Mouse (Mus musculus) right cerebral cortex, postnatal 14 days (tissue): ENCODE data around the gene Ak7.

Experiments used
- DNase-seq: peaks from one replicate; pipeline ENCODE4 v3.0.0; 2022

Gene Ak7

DNA sequence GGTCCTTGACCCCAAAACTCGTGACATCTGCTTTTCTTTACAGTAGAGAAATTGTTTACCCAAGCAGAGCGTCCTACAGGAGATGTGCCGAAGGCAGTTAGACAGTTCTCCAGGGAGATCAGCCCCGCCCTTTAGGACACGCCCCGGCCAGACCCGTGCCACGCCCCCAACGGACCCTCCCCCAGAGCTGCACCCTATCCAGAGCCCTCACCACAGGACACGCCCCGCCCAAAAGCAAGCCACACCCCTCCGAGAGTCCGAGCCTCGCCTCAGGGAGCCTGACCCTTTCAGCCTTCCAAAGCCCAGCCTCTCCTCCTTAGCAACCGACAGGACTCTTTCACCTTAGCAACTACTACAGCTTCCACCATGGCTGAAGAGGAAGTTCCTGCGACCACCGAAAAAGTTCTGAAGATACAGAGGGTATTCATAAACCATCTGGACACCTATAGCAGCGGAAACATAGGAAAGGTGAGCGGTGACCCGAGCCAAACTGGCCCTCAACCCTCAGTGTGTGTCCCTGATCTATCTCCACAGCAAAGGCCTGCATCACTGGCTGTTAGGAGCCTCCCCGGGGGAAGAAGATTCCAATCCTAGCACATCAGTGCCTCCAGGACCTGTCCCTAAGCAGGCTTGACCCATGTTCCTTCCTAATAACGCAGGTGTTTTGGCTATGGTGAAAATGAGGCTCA, at the start of gene Ak7:
Ak7 (plus strand) TSS at position 178 of the 689 bp plus-strand sequence.
- peak; percentile 27 for DNase-seq

GRCm38 (mm10) chr12:105676274-105676673, 29.5 kb upstream of the Ak7 start:
- no peak for DNase-seq

DNA sequence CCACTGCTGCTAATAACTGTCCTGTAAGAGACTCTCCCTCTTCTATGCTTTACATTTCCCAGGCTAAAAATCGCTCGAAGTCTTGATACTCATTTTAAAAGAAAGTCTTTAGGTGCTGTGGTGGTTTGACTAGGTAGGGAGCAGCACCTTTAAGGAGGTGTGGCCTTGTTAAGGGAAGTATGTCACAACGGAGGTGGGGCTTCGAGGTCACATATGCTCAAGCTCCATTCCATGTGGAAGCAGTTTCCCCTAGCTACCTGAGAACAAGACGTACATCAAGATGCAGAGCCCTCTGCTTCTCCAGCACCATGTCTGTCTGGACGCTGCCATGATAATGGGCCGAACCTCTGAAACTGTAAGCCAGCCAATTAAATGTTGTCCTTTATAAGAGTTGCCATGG, 27.6 kb upstream of the Ak7 start:
- no peak for DNase-seq

- DNase-seq, result no peak
Observed at GRCm38 (mm10) chr12:105678762-105679161, 27.0 kb upstream of the Ak7 start.

GRCm38 (mm10) chr12:105683933-105684901, 21.6 kb upstream of the Ak7 start, which contains the start of gene Gskip:
Gene Gskip (plus strand): TSS chr12:105684829.
- peak; percentile 19 for DNase-seq

DNA sequence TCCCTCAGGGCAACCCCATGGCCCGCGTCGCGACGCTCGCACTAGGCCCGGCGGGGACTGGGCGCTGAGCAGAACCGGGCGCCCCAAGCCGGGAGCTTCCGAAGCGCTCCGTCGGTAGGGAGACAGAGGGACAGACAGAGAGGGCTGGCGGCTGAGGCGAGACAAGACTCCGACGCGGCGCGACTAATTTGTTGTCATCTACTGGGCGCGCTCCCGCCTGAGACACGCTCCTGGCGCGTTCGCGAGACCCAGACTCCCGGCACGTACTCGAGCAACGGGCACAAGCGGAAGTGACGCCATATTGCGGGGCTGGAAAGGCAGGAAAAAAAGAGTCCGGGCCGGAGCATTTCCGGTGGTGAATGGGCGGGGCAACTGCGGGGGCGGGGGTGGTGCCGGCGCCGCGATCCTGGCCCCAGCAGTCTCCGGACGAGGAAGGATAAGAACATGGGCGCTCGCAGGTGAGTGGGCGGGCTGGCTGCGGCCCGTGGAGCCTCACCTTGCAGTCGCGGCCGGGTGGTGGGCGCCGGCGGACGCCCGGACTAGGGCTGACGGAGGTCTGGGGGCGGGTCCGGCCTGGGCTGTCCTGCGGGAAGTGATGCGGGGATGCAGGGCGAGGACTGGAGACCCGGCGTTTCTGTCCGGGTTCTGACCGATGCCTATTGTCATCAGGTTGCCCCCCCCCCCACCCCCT, 20.6 kb upstream of the Ak7 start, which contains the start of gene Atg2b:
Atg2b (minus strand) TSS at position 211 of the 691 bp plus-strand sequence.
- peak; percentile 97 for DNase-seq

DNA sequence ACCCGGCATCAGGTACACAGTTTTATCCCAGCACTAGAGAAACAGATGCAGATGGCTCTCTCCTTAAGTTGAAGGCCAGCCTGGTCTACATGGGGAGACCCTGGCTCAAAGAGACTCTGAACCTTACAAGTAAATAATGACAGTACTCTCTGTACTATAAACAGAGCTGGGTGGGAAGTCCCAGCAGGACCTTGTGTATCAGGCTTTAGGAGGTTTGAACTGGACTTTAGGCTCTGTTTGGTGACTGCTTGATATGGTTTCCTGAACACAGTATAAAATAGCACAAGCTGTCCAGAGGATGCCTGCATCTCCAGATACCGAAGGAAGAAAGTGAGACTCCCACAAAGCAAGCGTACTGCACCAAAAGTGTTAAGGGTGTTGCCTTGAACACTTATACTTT, 19.0 kb upstream of the Ak7 start:
- no peak for DNase-seq

DNA sequence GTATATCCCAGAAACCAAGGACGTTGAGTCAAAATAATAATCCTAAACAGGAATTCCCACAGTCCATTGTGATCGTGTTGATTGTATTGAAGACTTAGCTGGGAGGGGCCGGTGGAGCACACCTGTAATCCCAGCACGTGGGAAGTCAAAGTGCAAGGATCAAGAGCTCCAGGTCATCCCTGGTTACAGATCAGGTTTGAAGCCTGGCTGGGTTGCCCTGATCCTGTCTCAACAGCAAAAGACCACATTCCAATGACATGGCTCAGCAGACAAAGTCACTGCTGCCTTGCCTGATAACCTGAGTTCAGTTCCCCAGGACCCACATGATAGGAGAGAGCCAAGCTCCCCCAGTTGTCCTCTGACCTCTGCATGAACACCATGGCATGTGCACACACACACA, 18.4 kb upstream of the Ak7 start:
- DNase-seq, result no peak

DNA sequence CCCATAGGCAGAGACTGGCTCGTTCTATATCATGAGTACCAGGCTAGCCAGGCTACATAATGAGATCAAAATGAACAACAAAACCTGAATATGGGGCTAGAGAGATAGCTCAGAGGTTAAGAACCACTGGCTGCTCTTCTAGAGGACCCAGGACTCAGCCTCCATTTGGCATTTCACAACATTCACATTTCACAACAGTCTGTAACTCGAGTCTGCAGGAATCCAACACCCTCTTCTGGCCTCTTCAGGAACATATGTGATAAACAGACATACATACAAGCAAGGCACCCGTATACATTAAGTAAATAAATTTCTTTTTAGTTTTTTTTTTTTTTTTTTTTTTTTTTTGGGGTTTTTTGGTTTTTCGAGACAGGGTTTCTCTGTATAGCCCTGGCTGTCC, 17.2 kb upstream of the Ak7 start:
- no peak for DNase-seq

DNA sequence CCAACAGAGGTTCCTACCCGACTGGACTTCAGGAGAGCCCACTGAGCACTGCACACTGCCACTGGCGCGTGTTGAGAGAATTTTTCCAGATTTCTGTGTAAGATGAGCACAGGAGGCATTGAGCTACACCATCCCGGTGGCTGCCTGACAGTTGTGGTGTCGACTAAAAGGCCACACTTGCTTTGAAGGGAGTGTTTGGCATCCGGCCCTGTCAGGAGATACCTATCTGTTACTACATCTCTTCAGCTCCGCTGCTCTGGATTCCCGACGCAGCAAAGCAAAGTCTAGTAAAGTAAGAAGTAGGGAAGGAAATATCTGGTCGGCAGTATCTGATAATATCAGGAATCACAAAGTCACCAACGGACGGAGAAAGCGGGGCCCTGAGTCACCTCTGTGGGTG, 16.3 kb upstream of the Ak7 start:
- no peak for DNase-seq

- no peak for DNase-seq
Observed at GRCm38 (mm10) chr12:105694021-105694420, 11.8 kb upstream of the Ak7 start.

- no peak for DNase-seq
Observed at GRCm38 (mm10) chr12:105695848-105696247, 9.9 kb upstream of the Ak7 start.

DNA sequence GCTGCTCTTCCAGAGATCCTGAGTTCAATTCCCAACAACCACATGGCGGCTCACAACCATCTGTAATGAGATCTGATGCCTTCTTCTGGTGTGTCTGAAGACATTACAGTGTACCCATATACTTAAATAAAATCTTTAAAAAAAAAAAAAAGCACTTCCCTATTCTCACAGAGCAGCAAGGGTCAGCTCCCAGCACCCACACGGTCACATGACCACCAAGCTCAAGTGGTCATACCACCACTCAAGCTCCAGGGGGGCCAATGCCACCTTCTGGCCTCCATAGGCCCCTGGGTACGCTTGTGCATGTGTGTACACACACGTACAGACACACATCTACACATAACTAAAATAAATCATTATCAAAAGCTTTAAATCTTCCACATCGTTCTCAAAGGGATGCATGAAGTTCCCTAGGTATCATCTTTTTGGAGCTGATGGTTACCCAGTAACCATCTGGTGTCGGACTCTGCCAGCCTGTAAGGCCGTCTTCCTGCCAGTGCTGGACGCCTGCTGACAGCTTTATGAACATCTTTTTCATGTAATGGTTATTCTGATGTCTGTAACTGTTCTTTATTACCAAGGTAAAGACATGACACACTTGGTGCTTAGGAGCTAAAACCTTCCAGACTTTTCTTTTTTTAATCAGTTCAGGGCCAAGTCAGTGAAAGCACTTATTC, 8.5 kb upstream of the Ak7 start:
- no peak for DNase-seq

DNA sequence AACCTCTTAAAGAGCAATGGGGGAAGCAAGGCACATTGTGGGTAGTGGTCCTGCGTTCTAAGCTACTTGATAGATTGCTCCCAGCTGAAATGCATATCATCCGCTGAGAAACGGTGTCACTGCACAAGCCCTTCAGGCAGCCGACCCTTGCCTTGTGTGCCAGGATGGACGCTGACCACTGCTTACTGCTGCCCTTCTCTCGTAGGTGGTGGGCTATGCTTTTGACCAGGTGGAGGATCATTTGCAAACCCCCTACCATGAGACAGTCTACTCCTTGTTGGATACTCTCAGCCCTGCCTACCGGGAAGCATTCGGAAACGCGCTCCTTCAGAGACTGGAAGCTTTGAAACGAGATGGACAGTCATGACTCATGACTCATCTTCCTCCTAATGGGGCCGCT, 5.3 kb upstream of the Ak7 start:
- DNase-seq, result no peak

GRCm38 (mm10) chr12:105718616-105719015, 12.8 kb downstream of the Ak7 start:
- peak; percentile 60 for DNase-seq

DNA sequence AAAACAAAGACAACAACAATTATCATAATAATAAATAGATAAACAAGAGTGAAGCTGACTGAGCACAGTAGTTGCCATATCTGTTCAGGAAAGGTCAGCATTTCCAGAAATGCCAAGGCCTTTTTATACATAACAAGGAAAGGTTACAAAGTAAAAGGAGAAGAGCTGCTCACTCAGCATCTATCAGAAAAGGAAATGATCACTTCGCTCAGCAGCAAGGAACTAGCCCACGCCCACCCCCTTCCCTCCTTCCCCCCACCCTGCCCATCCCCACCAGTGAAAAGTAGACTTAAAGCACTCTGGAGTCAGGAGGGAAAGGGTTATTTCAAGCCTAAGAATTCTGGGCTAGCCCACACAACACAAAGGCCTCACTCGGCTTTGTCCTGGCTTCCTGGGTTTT, 14.4 kb downstream of the Ak7 start:
- DNase-seq, result no peak

DNA sequence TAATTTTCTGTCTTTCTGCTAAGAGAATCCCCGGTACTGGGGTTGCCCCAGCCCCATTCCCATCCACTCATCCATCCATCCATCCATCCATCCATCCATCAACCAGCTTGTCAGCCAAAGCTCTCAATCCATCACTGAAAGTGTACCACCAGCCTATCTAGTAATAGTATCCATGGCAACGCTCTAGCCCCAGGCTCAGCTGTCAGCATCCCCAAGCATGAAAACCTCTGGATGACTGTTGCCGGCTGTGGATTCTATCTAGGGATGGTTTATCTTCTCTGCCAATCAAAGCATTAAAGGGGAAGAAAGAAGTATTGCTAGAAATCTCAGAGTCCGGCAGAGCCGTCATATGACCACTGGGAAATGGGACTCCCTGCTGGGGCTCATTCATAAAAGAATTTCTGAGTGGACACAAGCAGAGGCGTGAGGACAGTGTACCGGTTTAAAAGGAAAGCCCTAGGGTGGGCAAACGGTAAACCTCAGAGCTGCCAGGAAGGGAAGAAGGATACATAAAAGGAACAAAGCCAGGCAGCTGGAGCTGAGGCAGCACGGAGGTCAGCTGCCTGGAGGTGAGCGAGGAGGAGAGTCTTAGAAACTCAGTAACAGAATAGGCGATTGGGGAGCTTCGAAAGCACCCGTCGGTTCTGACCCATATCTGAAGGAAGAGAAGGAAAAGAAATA, 15.8 kb downstream of the Ak7 start:
- DNase-seq, result no peak

- no peak for DNase-seq
Observed at GRCm38 (mm10) chr12:105722657-105723056, 16.9 kb downstream of the Ak7 start.

DNA sequence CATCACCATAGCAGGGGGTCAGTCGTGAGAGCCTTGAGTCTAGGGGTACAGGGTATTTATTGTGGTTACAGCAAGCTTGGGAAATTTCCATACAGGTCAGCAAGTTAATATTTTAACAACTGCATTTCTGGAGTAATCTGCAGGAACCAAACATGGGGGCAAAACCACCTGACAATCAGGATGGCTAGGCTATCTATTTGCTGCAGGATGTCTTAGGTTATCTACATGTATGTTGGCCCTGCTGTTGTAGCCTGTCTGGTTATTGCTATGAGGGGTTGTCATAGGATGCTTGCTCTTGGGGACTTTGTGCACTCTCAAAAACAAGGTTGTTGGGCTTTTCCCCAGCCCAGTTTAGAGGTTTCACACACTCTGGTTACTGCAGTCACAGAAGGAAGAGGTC, 18.8 kb downstream of the Ak7 start:
- DNase-seq, result no peak

DNA sequence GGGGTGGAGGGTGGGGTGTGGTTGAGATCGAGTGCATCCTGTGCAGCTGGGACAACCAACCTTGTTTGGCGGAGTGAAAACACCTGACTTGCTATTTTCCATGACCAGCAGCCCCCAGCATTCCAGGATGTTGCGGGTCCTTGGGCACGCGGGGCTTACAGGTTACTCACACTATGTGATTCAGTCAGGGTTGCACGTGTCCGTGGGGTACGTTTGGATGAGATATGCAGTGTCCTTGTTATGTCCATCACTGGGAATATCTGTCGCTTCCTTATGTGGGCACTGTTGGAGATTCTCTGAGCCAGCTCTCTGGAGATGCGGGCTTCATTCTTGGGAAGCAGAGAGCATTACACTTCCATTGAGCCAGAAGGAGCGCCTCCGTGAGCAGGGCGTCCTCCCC, 20.0 kb downstream of the Ak7 start:
- no peak for DNase-seq

GRCm38 (mm10) chr12:105727268-105727667, 21.5 kb downstream of the Ak7 start:
- no peak for DNase-seq

DNA sequence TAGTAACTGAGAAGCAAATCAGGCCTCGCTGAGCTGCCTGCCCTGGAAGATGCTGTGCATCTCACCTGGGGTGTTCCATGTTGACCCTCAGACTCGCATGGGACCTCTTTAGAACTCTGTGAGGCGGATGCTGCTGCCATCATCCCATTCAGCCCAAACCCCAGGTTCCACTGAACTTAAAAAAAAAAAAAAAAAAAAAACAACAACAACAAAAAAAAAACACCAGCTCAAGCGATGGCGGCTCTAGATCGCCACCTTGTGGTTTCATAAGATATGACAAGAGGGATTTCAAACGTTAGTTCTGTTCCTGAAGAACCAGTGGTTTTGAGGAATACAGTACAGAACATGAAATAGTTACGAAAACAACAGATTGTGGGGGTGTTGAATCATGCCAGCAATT, 22.2 kb downstream of the Ak7 start:
- peak; percentile 20 for DNase-seq
